8 mouse cellular contexts compared by ENCODE assay signal in the genomic region with DNA sequence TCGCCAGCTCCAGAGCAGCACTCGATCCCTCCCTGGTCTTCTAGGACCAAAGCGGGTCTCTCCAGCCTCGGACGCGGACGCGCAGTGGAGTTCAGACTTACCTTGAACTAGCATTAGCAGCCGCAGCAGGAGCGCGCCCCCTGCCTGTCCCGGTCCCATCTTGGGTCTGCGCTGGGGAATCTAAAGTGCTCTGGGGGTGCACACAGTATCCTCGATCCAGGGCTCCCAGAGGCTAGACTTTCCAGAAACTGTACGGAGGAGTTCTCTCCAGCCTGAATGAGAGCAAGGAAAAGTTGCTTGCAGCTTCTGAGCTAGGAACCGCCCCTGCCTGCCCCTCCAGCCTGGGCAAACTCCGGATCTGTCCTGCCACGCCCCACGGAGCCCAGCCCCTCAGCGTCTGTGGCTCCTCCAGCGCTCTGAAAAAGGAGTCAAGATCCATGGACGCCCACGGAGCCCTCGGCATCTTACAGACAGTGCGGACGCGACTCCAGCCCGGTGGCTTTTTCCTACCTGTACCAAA. TPM values are rescaled to one million over a fixed set of nuclear protein-coding genes. Genes with fewer than 3 reads are reported as not detected.
DNase-seq lines count a peak whose midpoint lies in the region.

A gene (minus strand): TSS at position 326 of the 520 bp plus-strand sequence.

- DNase-seq in ES-CJ7 (ENCODE audit: low read depth, low spot score), result peak; percentile 66
- peak; percentile 19 for DNase-seq in brain, adult 2 months (ENCODE audit: low read depth, low spot score)
- peak; percentile 30 for DNase-seq in forelimb bud, embryonic 11.5 days (ENCODE audit: low read depth, low spot score)
- DNase-seq in heart, postnatal 4 days, result peak; percentile 76
- DNase-seq in layer of hippocampus, adult 9-11 months, result peak; percentile 11
- peak; percentile 77 for DNase-seq in lung, postnatal 14 days
- peak; percentile 33 for DNase-seq in ovary, postnatal 14 days (ENCODE audit: low spot score)
- peak; percentile 68 for DNase-seq in thymus, postnatal 14 days

RNA-seq across cellular contexts. Expression of the gene that starts here (rescaled TPM):
- total RNA-seq in heart, postnatal 4 days (2021), result 1 to 10 TPM; 5.0 to 5.2 TPM

Comparison
In these comparisons a context has a peak if more than half of its experiments do, and no peak if none do; other contexts are left out.
1. Peak in every context shown above with its lines: DNase-seq.
2. DNase-seq: peak in every context shown above with its lines; median percentile 77 in lung, postnatal 14 days; 76 in heart, postnatal 4 days; 68 in thymus, postnatal 14 days; 66 in ES-CJ7; 33 in ovary, postnatal 14 days; 30 in forelimb bud, embryonic 11.5 days; 19 in brain, adult 2 months; 11 in layer of hippocampus, adult 9-11 months.